Mouse (Mus musculus) liver, adult 2 months (tissue): ENCODE measurements around the gene Epx.

Experiments
- CTCF ChIP-seq: fragments of 200-500 bp; IDR thresholded peaks from 2 replicates; pipeline ENCODE4 v1.5.1; 2011; ENCODE audit warnings: low read depth, low read length, control low read depth
- POLR2A ChIP-seq: fragments of 200-500 bp; IDR thresholded peaks from 2 replicates; pipeline ENCODE4 v1.6.1; 2011; ENCODE audit warnings: low read length, control low read depth; ENCODE audit not compliant: insufficient read depth; ENCODE audit errors: extremely low read depth

DNA sequence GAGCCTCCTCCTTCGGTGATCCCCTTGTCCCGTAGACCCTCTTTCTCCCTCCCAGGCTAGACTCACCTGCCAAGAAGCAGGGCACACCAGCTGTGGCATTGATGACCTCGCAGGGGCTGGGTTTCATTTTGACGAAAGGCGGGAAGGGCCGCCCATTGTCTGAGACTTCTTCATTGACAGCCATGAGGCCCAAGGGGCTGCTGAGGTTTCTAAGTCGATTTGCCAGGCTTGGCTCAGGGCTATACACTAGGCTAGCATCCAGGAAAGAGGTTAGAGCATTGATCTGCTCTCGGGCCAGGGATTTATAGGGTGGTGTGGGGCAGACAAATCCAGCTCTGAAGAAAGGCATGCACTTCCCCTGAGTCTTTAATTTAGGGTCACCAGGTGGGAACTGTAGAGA lies 60.5 kb downstream of the Epx start:
- TF ChIP-seq CTCF = no peak
- no peak for TF ChIP-seq POLR2A
